Mouse (Mus musculus): ENCODE results near the gene Lrrc43.
A peak's percentile ranks its signal among the peaks of the same experiment; 100 is the strongest.

- TF ChIP-seq CTCF (IDR thresholded peaks at IDR 0.05; ENCODE audit: insufficient read depth, low read length) (peak; percentile 36; the same call in 1 of the 2 replicates), POLR2A (IDR thresholded peaks at IDR 0.05; ENCODE audit: borderline replicate concordance, extremely low read depth, low read depth, low read length) (no peak)
Observed at GRCm38 (mm10) chr5:123439941-123440340, 49.2 kb upstream of the Lrrc43 start.
